Mouse (Mus musculus) hindbrain, embryonic 11.5 days (tissue): ENCODE data around the gene Cwc22. TPM values are rescaled to one million over a fixed set of nuclear protein-coding genes. Genes with fewer than 3 reads are reported as not detected.
"Not testable (repeated sequence)": the region's sequence is repeated elsewhere in the genome, so short reads cannot be mapped to it uniquely, and the experiment has no call there.

ENCODE experiments used
- ATAC-seq: fragments of 200-750 bp; cut with Nextera tagmentation; 2 replicates; pipeline ENCODE4 v1.8.0; 2017; ENCODE audit warnings: mild to moderate bottlenecking, moderate TSS enrichment, moderate library complexity; ENCODE audit not compliant: low FRiP score
- DNase-seq: peaks from one replicate; pipeline ENCODE4 v3.0.0-alpha.2; 2015; ENCODE audit warnings: low spot score
- H3K27ac ChIP-seq: fragments of 300-500 bp; sonication (generic); 2 replicates; pipeline ENCODE4 v1.5.1; 2014; ENCODE audit warnings: mild to moderate bottlenecking, low read depth, low read length
- H3K27me3 ChIP-seq: fragments of 300-500 bp; sonication (generic); 2 replicates; pipeline ENCODE4 v1.6.1; 2014; ENCODE audit warnings: mild to moderate bottlenecking, low read length, moderate library complexity, mixed read lengths; ENCODE audit not compliant: control insufficient read depth, insufficient read depth
- H3K36me3 ChIP-seq: fragments of 300-500 bp; sonication (generic); 2 replicates; pipeline ENCODE4 v1.6.1; 2014; ENCODE audit warnings: mild to moderate bottlenecking, low read length, moderate library complexity, mixed read lengths; ENCODE audit not compliant: control insufficient read depth, insufficient read depth
- H3K4me1 ChIP-seq: fragments of 300-500 bp; sonication (generic); replicated peaks from 2 replicates; pipeline ENCODE4 v1.6.1; 2014; ENCODE audit warnings: low read length, mixed read lengths; ENCODE audit not compliant: control insufficient read depth, insufficient read depth
- H3K4me2 ChIP-seq: fragments of 300-500 bp; sonication (generic); replicated peaks from 2 replicates; pipeline ENCODE4 v1.6.1; 2014; ENCODE audit warnings: mild to moderate bottlenecking, low read depth, low read length
- H3K4me3 ChIP-seq: fragments of 300-500 bp; sonication (generic); 2 replicates; pipeline ENCODE4 v1.5.1; 2014; ENCODE audit warnings: low read depth, low read length
- H3K9ac ChIP-seq: fragments of 300-500 bp; sonication (generic); 2 replicates; pipeline ENCODE4 v1.6.1; 2014; ENCODE audit warnings: low read depth, low read length
- H3K9me3 ChIP-seq: fragments of 300-500 bp; sonication (generic); 2 replicates; pipeline ENCODE4 v1.6.1; 2016; ENCODE audit warnings: low read length; ENCODE audit not compliant: control insufficient read depth
- WGBS: fragments of 180-500 bp; shearing (Covaris S2); extraction: QIAGEN DNeasy Blood & Tissue Kit; methylation state at CpG from one replicate; pipeline ENCODE4 v1.1.7; 2014; 5-methylcytosine and 5-hydroxymethylcytosine counted together
- polyA plus RNA-seq: library from polyadenylated mRNA; unstranded; fragments of >200 nt; fragmentation: Nextera tagmentation; extraction: Ambion mirVana; gene quantifications from 2 replicates; pipeline ENCODE4 v1.2.1, GENCODE M21; 2014

Gene Cwc22
- polyA plus RNA-seq, 1 experiment from 2014 or later = 34.8 TPM

GRCm38 (mm10) chr2:77895906-77896570 lies 50.1 kb downstream of the Cwc22 start:
- H3K4me3 ChIP-seq, H3K4me2 ChIP-seq, H3K9me3 ChIP-seq, H3K27ac ChIP-seq, DNase-seq, H3K36me3 ChIP-seq, H3K4me1 ChIP-seq, H3K27me3 ChIP-seq, ATAC-seq, H3K9ac ChIP-seq: not testable (repeated sequence)
- 92% methylated on average over 16 of the region's 16 CpGs for WGBS

- Histone ChIP-seq H3K4me2 (no peak overlapping the region), H3K27me3 (no peaks in the 10 kb centered on the region), H3K4me1 (no peaks in the 10 kb centered on the region), H3K9me3 (no peaks in the 10 kb centered on the region), H3K9ac (no peak overlapping the region), H3K4me3 (no peak overlapping the region), H3K36me3 (peaks cover 6% of the 10 kb centered on the region; the same call in 1 of the 2 replicates), H3K27ac (no peak overlapping the region)
- 92% methylated on average over 8 of the region's 8 CpGs for WGBS
- ATAC-seq (no peak), DNase-seq (no peak)
These were observed 51.3 kb downstream of the Cwc22 start for GRCm38 (mm10) chr2:77894896-77895295.

- H3K4me1 ChIP-seq = no peaks in the 10 kb centered on the region
- no peaks in the 10 kb centered on the region for H3K27me3 ChIP-seq
- H3K4me2 ChIP-seq = no peak overlapping the region
- peaks cover 4% of the 10 kb centered on the region; the same call in 1 of the 2 replicates for H3K36me3 ChIP-seq
- 94% methylated on average over 8 of the region's 8 CpGs for WGBS
- no peak for DNase-seq
- H3K27ac ChIP-seq = no peak overlapping the region
- no peak overlapping the region for H3K4me3 ChIP-seq
- no peak overlapping the region for H3K9ac ChIP-seq
- H3K9me3 ChIP-seq = no peaks in the 10 kb centered on the region
- ATAC-seq = no peak
These were observed 52.7 kb downstream of the Cwc22 start for GRCm38 (mm10) chr2:77893505-77893904.

- WGBS = 93% methylated on average over 4 of the region's 4 CpGs
- Histone ChIP-seq H3K36me3 (peaks cover 4% of the 10 kb centered on the region; the same call in 1 of the 2 replicates), H3K27ac (no peak overlapping the region), H3K27me3 (no peaks in the 10 kb centered on the region), H3K4me1 (no peaks in the 10 kb centered on the region), H3K4me2 (no peak overlapping the region), H3K9ac (no peak overlapping the region), H3K9me3 (no peaks in the 10 kb centered on the region), H3K4me3 (no peak overlapping the region)
- DNase-seq (no peak), ATAC-seq (no peak)
These were observed 53.6 kb downstream of the Cwc22 start for GRCm38 (mm10) chr2:77892573-77892972.

- DNase-seq (no peak), ATAC-seq (no peak)
- H3K4me1 ChIP-seq = no peaks in the 10 kb centered on the region
- no peaks in the 10 kb centered on the region for H3K9me3 ChIP-seq
- H3K4me2 ChIP-seq = no peak overlapping the region
- peaks cover 4% of the 10 kb centered on the region; the same call in 1 of the 2 replicates for H3K36me3 ChIP-seq
- no peaks in the 10 kb centered on the region for H3K27me3 ChIP-seq
- no peak overlapping the region for H3K9ac ChIP-seq
- H3K4me3 ChIP-seq = no peak overlapping the region
- 97% methylated on average over 5 of the region's 5 CpGs for WGBS
- no peak overlapping the region for H3K27ac ChIP-seq
These were observed 55.2 kb downstream of the Cwc22 start for GRCm38 (mm10) chr2:77890836-77891438.

- H3K4me2 ChIP-seq = no peak overlapping the region
- H3K36me3 ChIP-seq = peaks cover 4% of the 10 kb centered on the region; the same call in 1 of the 2 replicates
- 95% methylated on average over 6 of the region's 6 CpGs for WGBS
- no peaks in the 10 kb centered on the region for H3K4me1 ChIP-seq
- no peak overlapping the region for H3K4me3 ChIP-seq
- H3K27me3 ChIP-seq = no peaks in the 10 kb centered on the region
- no peak for ATAC-seq
- H3K27ac ChIP-seq = no peak overlapping the region
- no peak overlapping the region for H3K9ac ChIP-seq
- H3K9me3 ChIP-seq = no peaks in the 10 kb centered on the region
- no peak for DNase-seq
These were observed 56.2 kb downstream of the Cwc22 start for GRCm38 (mm10) chr2:77889949-77890348.

GRCm38 (mm10) chr2:77889401-77889800 lies 56.8 kb downstream of the Cwc22 start:
- H3K4me2 ChIP-seq = no peak overlapping the region
- DNase-seq (no peak), ATAC-seq (no peak)
- no peaks in the 10 kb centered on the region for H3K4me1 ChIP-seq
- H3K9ac ChIP-seq = no peak overlapping the region
- H3K9me3 ChIP-seq = no peaks in the 10 kb centered on the region
- WGBS = 97% methylated on average over 5 of the region's 5 CpGs
- H3K27me3 ChIP-seq = no peaks in the 10 kb centered on the region
- H3K4me3 ChIP-seq = no peak overlapping the region
- H3K27ac ChIP-seq = no peak overlapping the region
- H3K36me3 ChIP-seq = no peaks in the 10 kb centered on the region

- DNase-seq = no peak
- no peak overlapping the region for H3K27ac ChIP-seq
- H3K9ac ChIP-seq = no peak overlapping the region
- no peaks in the 10 kb centered on the region for H3K4me1 ChIP-seq
- no peak overlapping the region for H3K4me2 ChIP-seq
- WGBS = 83% methylated on average over 2 of the region's 2 CpGs
- H3K4me3 ChIP-seq = no peak overlapping the region
- no peak for ATAC-seq
- no peaks in the 10 kb centered on the region for H3K9me3 ChIP-seq
- no peaks in the 10 kb centered on the region for H3K27me3 ChIP-seq
- no peaks in the 10 kb centered on the region for H3K36me3 ChIP-seq
These were observed 57.3 kb downstream of the Cwc22 start for GRCm38 (mm10) chr2:77888826-77889225.

- Histone ChIP-seq H3K9me3 (no peaks in the 10 kb centered on the region), H3K27ac (no peak overlapping the region), H3K4me3 (no peak overlapping the region), H3K36me3 (no peaks in the 10 kb centered on the region), H3K27me3 (no peaks in the 10 kb centered on the region), H3K9ac (no peak overlapping the region), H3K4me1 (no peaks in the 10 kb centered on the region), H3K4me2 (no peak overlapping the region)
- WGBS = 91% methylated on average over 6 of the region's 6 CpGs
- ATAC-seq = no peak
- DNase-seq = no peak
These were observed 58.1 kb downstream of the Cwc22 start for GRCm38 (mm10) chr2:77888056-77888455.
